Mouse (Mus musculus) E14TG2a.4 (cell line): ENCODE results near the gene Il34.

Experiments
- CTCF ChIP-seq: conservative IDR thresholded peaks from 2 replicates; pipeline ENCODE4 v1.5.1; 2014; ENCODE audit warnings: low read length
- NANOG ChIP-seq: IDR thresholded peaks from 2 replicates; pipeline ENCODE4 v1.6.1; 2014; ENCODE audit warnings: borderline replicate concordance, low read length, mixed read lengths

DNA sequence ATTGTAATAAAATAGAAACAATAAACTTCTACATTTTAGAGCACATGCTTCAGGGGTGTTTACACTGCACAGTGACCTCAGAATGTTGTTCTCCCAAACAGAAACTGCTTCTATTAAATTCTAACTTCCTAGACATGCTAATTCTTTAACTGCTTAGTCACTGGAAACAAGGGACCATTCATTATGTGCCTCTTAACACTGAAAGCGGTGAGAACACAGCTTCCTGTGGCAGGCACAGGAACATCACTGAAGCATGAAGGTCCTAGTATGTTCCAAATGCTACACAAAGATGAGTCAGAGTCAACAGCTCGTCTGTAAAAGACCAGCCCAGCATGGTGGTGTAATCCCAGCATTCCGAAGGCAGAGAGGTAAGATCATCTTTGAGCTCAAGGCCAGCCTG lies 9.6 kb upstream of the Il34 start:
- TF ChIP-seq CTCF: no peak
- no peak for TF ChIP-seq NANOG
